Mouse (Mus musculus) intestine, embryonic 14.5 days (tissue): ENCODE results near the gene Abcc4. TPM values are rescaled to one million over a fixed set of nuclear protein-coding genes. Genes with fewer than 3 reads are reported as not detected.
"Not testable (repeated sequence)": the region's sequence is repeated elsewhere in the genome, so short reads cannot be mapped to it uniquely, and the experiment has no call there.

Experiments
- ATAC-seq: fragments of 200-750 bp; cut with Nextera tagmentation; replicated peaks from 2 replicates; pipeline ENCODE4 v1.8.0; 2017; ENCODE audit warnings: low read depth, moderate number of reproducible peaks, moderate TSS enrichment, moderate library complexity; ENCODE audit not compliant: low FRiP score, low TSS enrichment
- DNase-seq: peaks from one replicate; pipeline ENCODE4 v3.0.0-alpha.2; 2018; ENCODE audit warnings: low spot score
- H3K27ac ChIP-seq: fragments of 300-500 bp; sonication (generic); 2 replicates; pipeline ENCODE4 v1.5.1; 2014; ENCODE audit warnings: low read depth, mild to moderate bottlenecking, control low read depth
- H3K27me3 ChIP-seq: fragments of 300-500 bp; sonication (generic); replicated peaks from 2 replicates; pipeline ENCODE4 v1.6.1; 2014; ENCODE audit warnings: low read length, control low read depth; ENCODE audit not compliant: control insufficient read depth, insufficient read depth
- H3K36me3 ChIP-seq: fragments of 300-500 bp; sonication (generic); 2 replicates; pipeline ENCODE4 v1.6.1; 2014; ENCODE audit warnings: low read length, control low read depth; ENCODE audit not compliant: control insufficient read depth, insufficient read depth
- H3K4me1 ChIP-seq: fragments of 300-500 bp; sonication (generic); replicated peaks from 2 replicates; pipeline ENCODE4 v1.6.1; 2014; ENCODE audit warnings: low read length, control low read depth, mixed read lengths; ENCODE audit not compliant: control insufficient read depth, insufficient read depth
- H3K4me2 ChIP-seq: fragments of 300-500 bp; sonication (generic); 2 replicates; pipeline ENCODE4 v1.6.1; 2014; ENCODE audit warnings: low read length
- H3K4me3 ChIP-seq: fragments of 300-500 bp; sonication (generic); 2 replicates; pipeline ENCODE4 v1.5.1; 2014; ENCODE audit warnings: low read depth, low read length, control low read depth, mixed read lengths
- H3K9ac ChIP-seq: fragments of 300-500 bp; sonication (generic); 2 replicates; pipeline ENCODE4 v1.6.1; 2014; ENCODE audit warnings: mild to moderate bottlenecking, low read length
- H3K9me3 ChIP-seq: fragments of 300-500 bp; sonication (generic); 2 replicates; pipeline ENCODE4 v1.6.1; 2016; ENCODE audit warnings: low read length, control low read depth; ENCODE audit not compliant: control insufficient read depth
- WGBS: fragments of 180-500 bp; shearing (Covaris S2); extraction: QIAGEN DNeasy Blood & Tissue Kit; methylation state at CpG from one replicate; pipeline ENCODE4 v1.1.7; 2014; 5-methylcytosine and 5-hydroxymethylcytosine counted together
- polyA plus RNA-seq: library from polyadenylated mRNA; unstranded; fragments of >200 nt; fragmentation: Nextera tagmentation; extraction: Ambion mirVana; gene quantifications from 2 replicates; pipeline ENCODE4 v1.2.1, GENCODE M21; 2014

Abcc4 gene
- polyA plus RNA-seq, 1 experiment from 2014 or later, result 4.4 TPM

DNA sequence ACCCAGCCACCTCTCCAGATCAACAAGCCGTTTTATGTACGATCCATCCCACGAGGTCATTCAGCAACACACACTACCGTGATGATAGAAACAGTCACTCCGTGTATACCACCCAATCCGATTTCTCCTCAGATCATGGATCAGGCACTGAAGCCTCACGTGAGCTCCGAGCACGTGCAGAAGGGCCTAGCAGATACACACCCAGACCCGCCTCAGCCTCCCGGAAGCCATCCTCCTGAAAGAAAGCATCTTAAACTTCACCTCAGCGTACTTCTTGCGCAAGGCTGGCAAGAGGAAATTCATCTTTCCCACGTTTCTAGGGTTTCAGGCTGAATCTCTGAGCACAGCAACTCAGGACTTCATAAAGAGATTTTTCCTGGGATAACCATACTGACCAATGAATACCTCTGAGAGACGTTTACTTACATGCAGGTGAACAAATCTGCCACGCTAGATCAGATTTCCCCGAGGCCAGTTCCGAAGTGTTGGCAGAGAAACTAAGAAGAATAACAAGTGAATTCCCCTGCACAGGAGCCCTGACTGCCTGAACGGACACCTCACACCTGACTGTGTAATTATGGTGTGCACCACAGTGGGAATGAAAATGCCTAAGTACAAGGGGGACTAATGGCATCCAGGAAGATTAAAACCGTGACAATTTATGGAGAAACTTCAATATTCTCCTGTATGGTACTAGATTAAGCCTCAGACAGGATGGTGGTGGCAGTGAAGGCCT is 54.1 kb downstream of the Abcc4 start:
- Histone ChIP-seq H3K4me1 (peaks cover 3% of the 10 kb centered on the region; the same call in 1 of the 2 replicates), H3K27ac (no peak overlapping the region), H3K27me3 (no peaks in the 10 kb centered on the region), H3K4me2 (no peak overlapping the region), H3K36me3 (no peaks in the 10 kb centered on the region), H3K9ac (no peak overlapping the region), H3K4me3 (no peak overlapping the region), H3K9me3 (no peaks in the 10 kb centered on the region)
- no peak for ATAC-seq
- DNase-seq, result no peak
- 88% methylated on average over 20 of the region's 20 CpGs for WGBS

DNA sequence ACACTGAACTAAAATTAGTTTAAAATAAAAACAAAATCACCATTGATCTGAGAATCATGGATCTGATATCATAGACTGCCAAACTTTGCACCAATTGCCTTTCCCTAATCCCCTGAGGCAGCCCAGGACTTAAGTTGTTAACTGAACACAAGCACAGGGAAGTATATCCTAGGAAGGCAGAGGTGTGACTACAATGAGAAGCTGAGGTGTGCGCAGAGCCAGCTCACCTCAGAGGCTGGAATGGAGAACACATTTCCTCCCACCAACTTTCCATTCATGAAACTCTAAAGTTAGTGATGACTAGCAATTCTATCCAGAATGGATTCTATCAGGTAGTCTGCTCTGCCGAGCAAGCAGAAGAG is 56.1 kb downstream of the Abcc4 start:
- Histone ChIP-seq H3K9ac (no peak overlapping the region), H3K4me3 (no peak overlapping the region), H3K4me2 (no peak overlapping the region), H3K36me3 (no peaks in the 10 kb centered on the region), H3K9me3 (no peaks in the 10 kb centered on the region), H3K27me3 (no peaks in the 10 kb centered on the region), H3K4me1 (no peaks in the 10 kb centered on the region), H3K27ac (no peak overlapping the region)
- ATAC-seq, result no peak
- no peak for DNase-seq
- 92% methylated on average over 2 of the region's 2 CpGs for WGBS

DNA sequence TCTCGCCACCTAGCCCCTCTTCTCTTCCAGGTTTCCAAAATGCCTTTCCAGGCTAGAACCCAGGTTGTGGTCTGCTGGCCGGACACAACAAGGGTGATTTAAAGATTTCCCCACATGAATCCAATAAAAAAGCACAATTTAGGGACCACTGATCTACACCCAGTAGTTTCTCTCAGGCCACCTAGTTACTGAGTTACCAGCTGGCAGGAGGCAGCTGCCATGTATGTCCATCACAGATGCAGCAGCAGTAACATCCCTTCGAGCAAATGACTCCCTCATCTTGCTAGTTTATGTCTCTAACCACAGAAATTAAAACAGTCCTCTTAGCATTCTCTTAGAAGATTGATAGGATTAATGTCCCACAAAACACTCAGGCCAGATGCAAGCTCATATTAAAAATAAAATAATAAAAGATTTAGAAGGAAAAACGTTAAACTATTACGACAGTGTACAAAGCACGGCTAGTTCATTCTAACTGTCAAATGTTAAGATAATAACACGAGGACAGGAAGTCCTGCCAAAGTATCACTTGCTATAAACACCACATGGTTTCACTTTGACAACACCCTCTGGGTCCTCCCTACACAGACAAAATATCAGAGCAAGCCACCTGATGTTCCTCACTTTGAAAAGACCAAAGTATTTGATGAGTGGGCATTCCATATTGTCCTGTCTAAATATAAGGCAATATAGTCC is 56.7 kb downstream of the Abcc4 start:
- Histone ChIP-seq H3K4me3 (no peak overlapping the region), H3K9me3 (no peaks in the 10 kb centered on the region), H3K4me1 (no peaks in the 10 kb centered on the region), H3K36me3 (no peaks in the 10 kb centered on the region), H3K27me3 (no peaks in the 10 kb centered on the region), H3K4me2 (no peak overlapping the region), H3K27ac (no peak overlapping the region), H3K9ac (no peak overlapping the region)
- WGBS, result 61% methylated on average over 6 of the region's 7 CpGs
- ATAC-seq (no peak), DNase-seq (no peak)

DNA sequence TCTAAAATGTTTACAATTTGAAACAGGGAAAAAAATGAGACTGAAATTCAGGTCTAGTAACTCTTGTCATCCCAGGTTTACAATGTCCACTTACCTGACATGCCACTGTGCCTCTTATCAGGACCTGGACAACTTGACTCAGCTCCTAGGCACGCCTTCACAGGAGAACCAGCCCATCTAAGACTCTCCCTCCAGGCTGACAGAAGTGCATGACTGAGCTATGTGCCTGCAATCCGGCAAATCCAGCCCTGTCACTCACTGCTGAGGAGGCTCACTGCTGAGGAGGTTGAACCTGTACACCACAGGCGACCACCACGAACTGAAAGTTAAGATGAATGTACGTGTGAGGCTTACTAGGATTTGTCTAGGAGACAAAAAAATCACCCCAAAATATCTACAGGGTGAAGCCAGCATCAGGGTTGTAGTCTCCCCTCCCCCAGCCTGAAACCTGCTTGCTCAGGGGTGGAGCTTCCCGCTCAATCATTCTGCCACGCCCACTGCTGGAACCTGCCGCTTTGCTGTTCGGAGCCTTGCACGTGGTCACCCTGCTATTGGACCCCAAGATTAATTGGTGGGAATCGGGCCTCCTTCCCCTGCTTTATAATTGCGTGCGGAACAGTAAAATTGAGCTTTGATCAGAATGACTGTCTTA is 63.0 kb downstream of the Abcc4 start:
- ATAC-seq, result peak; percentile 62; the same call in 1 of the 2 replicates
- not testable (repeated sequence) for DNase-seq, H3K4me3 ChIP-seq, H3K9me3 ChIP-seq, H3K36me3 ChIP-seq, H3K4me2 ChIP-seq, H3K27ac ChIP-seq, H3K27me3 ChIP-seq, H3K9ac ChIP-seq, H3K4me1 ChIP-seq
- 75% methylated on average over 13 of the region's 13 CpGs for WGBS

DNA sequence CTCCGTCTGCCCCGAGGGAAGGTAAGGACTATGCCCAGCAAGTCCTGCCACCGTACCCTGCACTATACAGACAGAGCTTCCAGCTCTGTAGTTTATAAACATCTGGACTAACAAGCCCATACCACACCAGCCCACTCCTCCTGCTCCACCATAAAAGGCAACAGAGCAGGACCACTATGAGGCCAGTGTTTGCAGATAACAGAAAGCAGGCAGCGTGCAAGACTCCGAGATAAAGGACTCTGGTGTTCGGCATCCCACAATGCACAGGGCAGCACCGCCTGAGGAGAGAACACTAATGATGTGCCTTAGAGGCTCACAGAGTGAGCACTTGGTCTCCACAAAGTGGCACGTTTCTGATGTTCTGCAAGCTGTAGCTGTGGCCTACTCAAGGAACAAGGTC is 63.9 kb downstream of the Abcc4 start:
- Histone ChIP-seq H3K36me3 (no peaks in the 10 kb centered on the region), H3K9me3 (no peaks in the 10 kb centered on the region), H3K4me3 (no peak overlapping the region), H3K4me2 (no peak overlapping the region), H3K27ac (no peak overlapping the region), H3K9ac (no peak overlapping the region), H3K4me1 (no peaks in the 10 kb centered on the region), H3K27me3 (no peaks in the 10 kb centered on the region)
- no peak for DNase-seq
- ATAC-seq, result no peak
- WGBS, result 58% methylated on average over 8 of the region's 8 CpGs

DNA sequence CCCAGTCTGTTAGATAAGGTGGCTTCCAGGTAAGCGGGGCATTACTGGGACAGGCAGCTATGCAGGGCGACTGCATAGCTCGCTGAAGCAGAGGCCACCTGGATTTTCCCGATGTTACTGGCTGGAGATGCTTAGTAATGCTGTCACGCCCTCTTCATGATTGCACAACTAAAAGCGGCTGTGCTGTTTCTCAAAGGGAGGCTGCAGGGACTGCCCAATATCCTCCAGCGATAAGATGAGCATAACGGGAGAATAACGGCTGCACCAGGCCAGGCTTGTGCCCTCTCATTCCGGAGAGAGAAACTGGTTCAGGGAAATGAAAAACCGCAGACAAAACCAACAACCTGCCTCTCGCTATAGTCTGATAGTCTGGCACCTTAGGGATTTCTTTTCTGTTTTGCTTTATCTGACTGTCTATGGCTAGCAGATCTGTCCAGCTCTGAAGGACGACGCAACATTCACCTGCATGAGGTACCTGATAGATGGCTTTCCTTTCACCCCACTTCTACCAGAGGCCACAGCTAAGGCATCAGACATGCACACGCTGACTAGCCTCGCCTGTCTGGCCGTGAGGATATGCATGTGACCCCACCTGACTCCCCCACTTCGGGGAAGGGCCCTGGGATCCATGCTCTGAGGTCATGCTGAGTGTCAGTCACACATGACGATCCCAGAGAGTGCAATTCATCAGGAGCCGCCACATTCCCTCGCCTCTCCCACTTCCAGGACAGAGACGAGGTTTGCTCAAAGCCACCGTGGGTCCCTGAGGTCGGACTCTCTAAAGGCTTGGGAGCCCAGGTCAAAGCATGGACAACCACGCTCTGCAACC is 67.4 kb downstream of the Abcc4 start:
- H3K27ac ChIP-seq, result no peak overlapping the region
- no peaks in the 10 kb centered on the region for H3K36me3 ChIP-seq
- no peak overlapping the region for H3K4me2 ChIP-seq
- WGBS, result 70% methylated on average over 25 of the region's 25 CpGs
- no peaks in the 10 kb centered on the region for H3K27me3 ChIP-seq
- DNase-seq (no peak), ATAC-seq (no peak)
- H3K9ac ChIP-seq, result no peak overlapping the region
- H3K4me1 ChIP-seq, result no peaks in the 10 kb centered on the region
- H3K4me3 ChIP-seq, result no peak overlapping the region
- H3K9me3 ChIP-seq, result no peaks in the 10 kb centered on the region

DNA sequence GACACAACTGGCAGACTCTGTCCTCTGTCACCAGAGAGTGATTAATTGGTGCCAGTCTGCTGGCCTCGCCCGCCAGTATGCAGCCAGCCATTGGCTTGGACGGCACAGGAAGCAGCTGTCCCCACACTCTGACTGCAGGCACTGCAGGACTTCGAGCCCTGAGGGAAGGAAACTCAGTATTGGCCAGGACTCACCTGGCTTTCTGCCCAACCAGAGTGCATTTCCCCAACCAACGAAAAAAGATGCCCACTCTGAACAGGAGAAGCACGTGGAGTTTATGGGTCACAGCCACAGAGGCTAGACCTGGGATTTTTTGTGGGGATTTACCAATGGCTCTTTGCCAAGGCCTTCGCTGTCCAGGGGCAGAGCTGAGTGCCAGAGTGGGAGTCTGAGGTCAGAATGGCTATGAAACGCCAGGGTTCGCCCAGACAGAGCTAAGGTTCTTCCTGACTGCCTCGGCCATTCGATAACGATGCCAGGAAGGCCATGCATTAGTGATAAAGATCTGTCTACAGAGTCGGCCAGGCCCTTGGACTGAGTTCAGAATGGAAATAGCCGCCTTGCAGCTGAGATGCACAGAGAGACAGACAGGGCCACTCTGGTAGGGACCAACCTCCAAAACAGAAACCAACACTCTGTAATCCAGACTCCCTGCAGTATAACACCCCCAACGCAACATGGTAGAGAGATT is 70.4 kb downstream of the Abcc4 start:
- DNase-seq (no peak), ATAC-seq (peak; percentile 55; the same call in 1 of the 2 replicates)
- Histone ChIP-seq H3K27ac (no peak overlapping the region), H3K9me3 (no peaks in the 10 kb centered on the region), H3K36me3 (no peaks in the 10 kb centered on the region), H3K4me3 (no peak overlapping the region), H3K4me1 (no peaks in the 10 kb centered on the region), H3K27me3 (no peaks in the 10 kb centered on the region), H3K4me2 (no peak overlapping the region), H3K9ac (no peak overlapping the region)
- 52% methylated on average over 15 of the region's 15 CpGs for WGBS

DNA sequence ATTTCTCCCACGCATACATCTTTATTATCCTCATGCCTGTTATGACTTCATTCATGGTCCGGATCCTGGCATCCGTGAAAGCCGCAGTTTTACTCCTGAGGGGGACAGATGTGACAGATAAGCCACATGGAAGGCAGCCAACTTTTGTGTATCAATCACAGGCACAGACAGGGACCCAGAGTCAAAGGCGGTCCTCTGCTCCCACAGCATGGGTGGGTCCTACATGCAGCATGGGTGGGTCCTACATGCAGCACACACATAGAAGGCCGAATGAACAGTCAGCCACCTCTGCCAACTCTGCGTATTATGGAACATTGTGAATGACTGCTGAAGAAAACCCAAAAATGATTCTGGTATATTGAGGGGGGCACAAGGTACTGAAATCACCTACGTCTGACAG is 76.4 kb downstream of the Abcc4 start:
- Histone ChIP-seq H3K36me3 (no peaks in the 10 kb centered on the region), H3K9me3 (no peaks in the 10 kb centered on the region), H3K9ac (no peak overlapping the region), H3K4me2 (no peak overlapping the region), H3K27me3 (no peaks in the 10 kb centered on the region), H3K4me3 (no peak overlapping the region), H3K4me1 (no peaks in the 10 kb centered on the region), H3K27ac (no peak overlapping the region)
- ATAC-seq, result no peak
- 86% methylated on average over 8 of the region's 8 CpGs for WGBS
- no peak for DNase-seq
